Mouse (Mus musculus) MEL (cell line): ENCODE measurements around the gene Ubxn1. TPM values are rescaled to one million over a fixed set of nuclear protein-coding genes. Genes with fewer than 3 reads are reported as not detected.
A peak's percentile ranks its signal among the peaks of the same experiment; 100 is the strongest.

Source experiments
- DNase-seq: peaks from one replicate; pipeline ENCODE4 v3.0.0; 2011; ENCODE audit warnings: low read depth, low spot score
- H3K27ac ChIP-seq: 2 replicates; pipeline ENCODE4 v1.5.1; 2012; ENCODE audit warnings: low read depth, mild to moderate bottlenecking, control low read depth, low read length, moderate library complexity; ENCODE audit not compliant: control insufficient read depth
- H3K27me3 ChIP-seq, 2 experiments: fragments of 150-350 bp in 1 of 2; sonication (generic) in 1 of 2; 2 replicates each; pipeline ENCODE4 v1.6.1; 2012; ENCODE audit warnings: low read length in 2 of 2, mild to moderate bottlenecking in 2 of 2, improper control_type of control experiment in 1 of 2, moderate library complexity in 1 of 2; ENCODE audit not compliant: insufficient read depth in 2 of 2, control insufficient read depth in 1 of 2
- H3K36me3 ChIP-seq, 2 experiments: 2 replicates each; pipeline ENCODE4 v1.6.1; 2012 to 2014; ENCODE audit warnings: low read length in 2 of 2, improper control_type of control experiment in 1 of 2, inconsistent platforms in 1 of 2, mild to moderate bottlenecking in 1 of 2; ENCODE audit not compliant: insufficient read depth in 2 of 2, control insufficient read depth in 1 of 2
- H3K4me1 ChIP-seq, 2 experiments: fragments of 150-350 bp in 1 of 2; sonication (generic) in 1 of 2; 2 replicates each; pipeline ENCODE4 v1.6.1; 2012; ENCODE audit warnings: low read length in 2 of 2, improper control_type of control experiment in 1 of 2, mild to moderate bottlenecking in 1 of 2; ENCODE audit not compliant: insufficient read depth in 2 of 2, control insufficient read depth in 1 of 2
- H3K4me3 ChIP-seq, 2 experiments: fragments of 150-350 bp in 1 of 2; sonication (generic) in 1 of 2; 2 replicates each; pipeline ENCODE4 v1.5.1; 2012; ENCODE audit warnings: low read depth in 2 of 2, low read length in 2 of 2, mild to moderate bottlenecking in 2 of 2, moderate library complexity in 2 of 2, control low read depth in 1 of 2, improper control_type of control experiment in 1 of 2; ENCODE audit not compliant: control insufficient read depth in 1 of 2, insufficient read depth in 1 of 2
- H3K79me2 ChIP-seq: 2 replicates; pipeline ENCODE4 v1.6.1; 2012; ENCODE audit warnings: mild to moderate bottlenecking, low read length, moderate library complexity; ENCODE audit not compliant: control insufficient read depth, poor library complexity, insufficient read depth
- H3K9ac ChIP-seq: 2 replicates; pipeline ENCODE4 v1.6.1; 2012; ENCODE audit warnings: low read depth, mild to moderate bottlenecking, control low read depth, low read length, moderate library complexity; ENCODE audit not compliant: control insufficient read depth, poor library complexity, severe bottlenecking
- H3K9me3 ChIP-seq: fragments of 150-350 bp; sonication (generic); replicated peaks from 2 replicates; pipeline ENCODE4 v1.6.1; 2012; ENCODE audit warnings: mild to moderate bottlenecking, low read length, improper control_type of control experiment, moderate library complexity; ENCODE audit not compliant: insufficient read depth
- CHD2 ChIP-seq: IDR thresholded peaks from 2 replicates; pipeline ENCODE4 v1.6.1; 2011; ENCODE audit warnings: low read length, improper control_type of control experiment
- E2F4 ChIP-seq: IDR thresholded peaks from 2 replicates; pipeline ENCODE4 v1.6.1; 2011; ENCODE audit warnings: low read depth, low read length, improper control_type of control experiment, borderline replicate concordance
- ELF1 ChIP-seq: IDR thresholded peaks from 2 replicates; pipeline ENCODE4 v1.6.1; 2014; ENCODE audit warnings: low read depth, mild to moderate bottlenecking, inconsistent platforms, low read length, improper control_type of control experiment, moderate library complexity
- ETS1 ChIP-seq: IDR thresholded peaks from 2 replicates; pipeline ENCODE4 v1.6.1; 2012; ENCODE audit warnings: low read depth, mild to moderate bottlenecking, inconsistent platforms, low read length, improper control_type of control experiment, moderate library complexity
- GATA1 ChIP-seq: IDR thresholded peaks from 2 replicates; pipeline ENCODE4 v1.6.1; 2011; ENCODE audit warnings: low read depth, low read length, improper control_type of control experiment
- MAFK ChIP-seq: IDR thresholded peaks from 2 replicates; pipeline ENCODE4 v1.6.1; 2011; ENCODE audit warnings: low read depth, mild to moderate bottlenecking, low read length, improper control_type of control experiment, borderline replicate concordance
- MAX ChIP-seq: IDR thresholded peaks from 2 replicates; pipeline ENCODE4 v1.6.1; 2011; ENCODE audit warnings: low read length, improper control_type of control experiment
- MAZ ChIP-seq: IDR thresholded peaks from 2 replicates; pipeline ENCODE4 v1.6.1; 2012; ENCODE audit warnings: low read depth, mild to moderate bottlenecking, inconsistent platforms, low read length, improper control_type of control experiment
- MXI1 ChIP-seq: IDR thresholded peaks from 2 replicates; pipeline ENCODE4 v1.6.1; 2011; ENCODE audit warnings: mild to moderate bottlenecking, low read depth, low read length, improper control_type of control experiment
- MYC ChIP-seq: IDR thresholded peaks from 2 replicates; pipeline ENCODE4 v1.6.1; 2011; ENCODE audit warnings: low read depth, mild to moderate bottlenecking, low read length, improper control_type of control experiment, moderate library complexity
- NELFE ChIP-seq: IDR thresholded peaks from 2 replicates; pipeline ENCODE4 v1.6.1; 2011; ENCODE audit warnings: low read depth, low read length, improper control_type of control experiment
- POLR2AphosphoS2 ChIP-seq: IDR thresholded peaks from 2 replicates; pipeline ENCODE4 v1.6.1; 2011; ENCODE audit warnings: low read length, improper control_type of control experiment
- POLR2AphosphoS5 ChIP-seq: IDR thresholded peaks from 2 replicates; pipeline ENCODE4 v1.6.1; 2012; ENCODE audit warnings: low read depth, borderline replicate concordance, mild to moderate bottlenecking, inconsistent platforms, low read length, moderate library complexity, mixed read lengths
- RCOR1 ChIP-seq: IDR thresholded peaks from 2 replicates; pipeline ENCODE4 v1.6.1; 2012; ENCODE audit warnings: low read depth, mild to moderate bottlenecking, inconsistent platforms, low read length, improper control_type of control experiment
- SMC3 ChIP-seq: IDR thresholded peaks from 2 replicates; pipeline ENCODE4 v1.6.1; 2011; ENCODE audit warnings: low read depth, low read length, improper control_type of control experiment
- TAL1 ChIP-seq: IDR thresholded peaks from 2 replicates; pipeline ENCODE4 v1.6.1; 2012; ENCODE audit warnings: mild to moderate bottlenecking, inconsistent platforms, low read length, moderate library complexity, mixed read lengths
- TBP ChIP-seq: IDR thresholded peaks from 2 replicates; pipeline ENCODE4 v1.8.0; 2011; ENCODE audit warnings: low read depth, low read length, improper control_type of control experiment
- USF1 ChIP-seq: IDR thresholded peaks from 2 replicates; pipeline ENCODE4 v1.6.1; 2014; ENCODE audit warnings: low read depth, mild to moderate bottlenecking, inconsistent platforms, low read length, improper control_type of control experiment, moderate library complexity
- ZKSCAN1 ChIP-seq: IDR thresholded peaks from 2 replicates; pipeline ENCODE4 v1.6.1; 2012; ENCODE audit warnings: low read depth, mild to moderate bottlenecking, inconsistent platforms, low read length, improper control_type of control experiment, moderate library complexity
- ZMIZ1 ChIP-seq: IDR thresholded peaks from 2 replicates; pipeline ENCODE4 v1.6.1; 2012; ENCODE audit warnings: low read depth, mild to moderate bottlenecking, inconsistent platforms, low read length, improper control_type of control experiment, moderate library complexity
- ZNF384 ChIP-seq: IDR thresholded peaks from 2 replicates; pipeline ENCODE4 v1.6.1; 2012; ENCODE audit warnings: low read depth, mild to moderate bottlenecking, inconsistent platforms, low read length, improper control_type of control experiment
- polyA plus RNA-seq, 2 experiments: library from polyadenylated mRNA; stranded (reverse) in 1 of 2; unstranded in 1 of 2; fragments of >175 nt in 1 of 2; fragments of >200 nt in 1 of 2; gene quantifications; 2 replicates each; pipeline versions ENCODE4 v1.2.1 to v1.2.4; 2012; ENCODE audit warnings: low replicate concordance in 2 of 2, low read depth in 1 of 2; ENCODE audit not compliant: insufficient read length in 2 of 2, insufficient read depth in 1 of 2, missing spikeins in 1 of 2
- total RNA-seq: library from RNA; depleted of rRNA; stranded (reverse); fragments of 300-350 nt; gene quantifications from 2 replicates; pipeline ENCODE4 v1.2.3, GENCODE M21; 2012

Gene Ubxn1
- total and polyA plus RNA-seq, 3 experiments = 187 to 366 TPM; not detected in 1

DNA sequence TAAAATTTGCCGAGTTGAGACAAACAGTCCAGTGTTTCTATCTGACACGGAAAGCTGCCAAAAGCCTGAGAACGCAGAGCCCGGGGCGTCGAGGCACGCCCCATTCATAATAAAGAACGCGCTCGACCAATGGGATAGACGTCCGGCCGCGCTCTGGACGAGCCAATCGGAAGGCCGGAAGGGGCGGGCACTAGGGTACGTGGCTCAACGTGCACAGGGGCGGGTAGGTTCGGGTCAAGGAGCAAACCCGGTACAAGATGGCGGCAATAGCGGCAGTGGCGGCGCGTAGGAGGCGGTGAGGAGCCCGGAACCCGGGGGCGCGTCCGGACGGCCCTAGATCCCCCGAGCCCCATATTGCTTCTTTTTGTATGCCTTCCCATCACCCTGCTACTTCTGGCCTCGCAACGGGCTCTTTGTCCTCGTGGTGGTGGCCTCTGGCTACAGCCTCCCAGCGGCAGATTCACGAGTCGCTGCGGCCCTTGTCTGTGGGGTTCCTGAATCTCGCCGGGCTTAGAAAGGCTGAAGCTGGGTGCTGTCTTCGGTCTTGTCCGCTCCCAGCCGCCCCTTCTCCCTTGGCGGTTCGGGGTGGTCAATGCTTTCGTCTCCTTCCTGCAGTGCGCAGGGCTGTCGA is 26.7 kb downstream of the Ubxn1 start, which contains the start of gene Ganab (continued):
- TF ChIP-seq ELF1 (peak; percentile 76), SMC3 (no peak), ETS1 (peak; percentile 30; the same call in 1 of the 2 replicates), ZNF384 (no peak), RCOR1 (no peak), GATA1 (no peak), CHD2 (no peak), USF1 (0 out of 2 replicates have a peak, but pooled peaks have one; percentile 16), MAZ (0 out of 2 replicates have a peak, but pooled peaks have one; percentile 54), ZKSCAN1 (no peak), MAFK (no peak), MYC (peak; percentile 31; the same call in 1 of the 2 replicates), ZMIZ1 (peak; percentile 78; the same call in 1 of the 2 replicates)

DNA sequence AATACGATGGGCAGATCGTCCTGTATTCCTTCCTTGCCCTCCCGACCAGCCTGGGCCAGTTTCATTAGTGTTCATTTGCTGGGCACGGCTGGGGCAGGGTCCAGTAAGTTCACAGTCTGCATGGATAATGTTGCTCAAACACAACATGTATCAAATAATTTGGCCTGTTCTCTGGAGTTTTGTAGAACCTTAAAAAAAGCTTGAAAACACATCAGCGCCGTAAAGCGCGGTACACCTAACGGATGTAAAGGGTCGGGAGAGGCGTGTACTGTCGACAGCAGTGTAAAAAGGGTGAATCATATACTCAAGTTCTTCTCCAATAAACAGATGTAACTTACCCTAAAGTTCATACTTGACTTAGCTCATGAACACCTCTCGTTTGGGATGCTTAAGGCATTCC is 27.3 kb downstream of the Ubxn1 start:
- no peaks in the 10 kb centered on the region for H3K9me3 ChIP-seq
- H3K4me1 ChIP-seq = peaks cover 5 to 21% of the 10 kb centered on the region in 2 experiments; a peak in 3 of 4 replicates
- peak; percentile 75 for DNase-seq
- peak overlapping the region; percentile 92 for H3K27ac ChIP-seq
- H3K36me3 ChIP-seq = peaks cover 2 to 32% of the 10 kb centered on the region in 2 experiments; a peak in 3 of 4 replicates
- peak overlapping the region; percentile 96 for H3K9ac ChIP-seq
- peak; percentile 42; the same call in 1 of the 2 replicates for TF ChIP-seq TBP
- TF ChIP-seq TAL1 = no peak
- no peak for TF ChIP-seq POLR2AphosphoS5
- TF ChIP-seq MAX = 0 out of 2 replicates have a peak, but pooled peaks have one; percentile 27
- TF ChIP-seq MXI1 = 0 out of 2 replicates have a peak, but pooled peaks have one; percentile 36
- peaks cover 44% of the 10 kb centered on the region for H3K79me2 ChIP-seq
- H3K27me3 ChIP-seq = no peaks in the 10 kb centered on the region
- H3K4me3 ChIP-seq = peak overlapping the region; percentile 75 to 79

GRCm38 (mm10) chr19:8899079-8899478 is 27.8 kb downstream of the Ubxn1 start:
- H3K4me1 ChIP-seq = peaks cover 4 to 21% of the 10 kb centered on the region in 2 experiments; a peak in 3 of 4 replicates
- peak overlapping the region; percentile 46 for H3K27ac ChIP-seq
- H3K27me3 ChIP-seq = no peaks in the 10 kb centered on the region

More at GRCm38 (mm10) chr19:8899079-8899478, 27.8 kb downstream of the Ubxn1 start:
- Histone ChIP-seq H3K36me3 (peaks cover 2 to 29% of the 10 kb centered on the region in 2 experiments; a peak in 3 of 4 replicates), H3K4me3 (peak overlapping the region; percentile 28 to 79), H3K9me3 (no peaks in the 10 kb centered on the region), H3K9ac (peak overlapping the region; percentile 96), H3K79me2 (peaks cover 39% of the 10 kb centered on the region)
- peak; percentile 57 for DNase-seq
- TF ChIP-seq MAFK = no peak
- 0 out of 2 replicates have a peak, but pooled peaks have one; percentile 27 for TF ChIP-seq GATA1
- TF ChIP-seq NELFE = no peak
- TF ChIP-seq E2F4 = no peak
- 0 out of 2 replicates have a peak, but pooled peaks have one; percentile 19 for TF ChIP-seq MXI1
- no peak for TF ChIP-seq POLR2AphosphoS2
